Mouse (Mus musculus): ENCODE measurements around the gene Banp. TPM values are rescaled to one million over a fixed set of nuclear protein-coding genes. Genes with fewer than 3 reads are reported as not detected.

The Banp gene
- polyA plus RNA-seq, 1 experiment from 2014 or later: 50.7 TPM

DNA sequence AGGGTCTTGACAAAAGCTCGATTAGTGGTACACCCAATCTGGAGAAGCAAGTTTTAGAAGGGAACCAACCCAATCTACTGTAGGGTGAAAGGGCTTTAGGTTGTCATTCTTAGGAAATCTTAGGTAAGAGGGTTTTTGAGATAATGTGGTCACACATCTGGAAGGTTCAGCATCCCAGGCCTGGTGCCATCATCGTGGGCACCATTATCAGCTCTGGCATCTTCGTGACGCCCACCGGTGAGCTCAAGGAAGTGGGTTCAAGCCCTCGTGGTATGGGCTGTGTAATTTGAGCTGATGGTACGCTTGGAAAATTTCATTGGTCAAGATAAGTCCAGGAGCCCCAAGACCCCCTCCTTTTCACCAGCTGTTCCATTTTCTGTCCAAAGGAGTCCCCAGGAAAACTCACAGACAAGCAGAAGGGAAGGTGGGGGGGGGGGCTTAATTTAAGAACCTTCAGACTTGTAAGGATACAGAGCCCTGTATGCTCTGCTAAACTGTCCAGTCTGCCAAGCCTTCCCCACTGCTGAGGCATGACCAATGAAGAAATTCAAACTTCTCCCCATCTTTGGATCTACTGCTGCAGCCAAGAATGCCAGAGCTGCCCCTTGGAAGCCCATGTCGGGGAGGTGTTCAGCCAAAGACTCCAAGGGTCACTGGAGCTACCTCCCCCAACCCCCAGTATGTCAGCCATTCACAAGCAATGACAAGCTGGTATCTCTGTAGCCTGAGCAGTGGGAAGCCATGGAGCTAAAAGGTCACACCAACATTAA lies 41.0 kb upstream of the Banp start:
- H3K36me3 ChIP-seq (ENCODE audit: insufficient read depth, low read length): no peaks in the 10 kb centered on the region
- no peak overlapping the region for H3K9ac ChIP-seq (replicated peaks; ENCODE audit: low read length)
- H3K9me3 ChIP-seq (ENCODE audit: low read length): no peaks in the 10 kb centered on the region
- peaks cover 36% of the 10 kb centered on the region for H3K4me1 ChIP-seq (ENCODE audit: insufficient read depth, low read length)
- 42% methylated on average over 8 of the region's 8 CpGs for WGBS
- H3K27ac ChIP-seq (ENCODE audit: low read length): no peak overlapping the region
- peak overlapping the region; percentile 97 for H3K4me2 ChIP-seq (replicated peaks; ENCODE audit: low read depth, low read length)
- ATAC-seq (ENCODE audit: low FRiP score, low TSS enrichment): no peak
- H3K27me3 ChIP-seq (ENCODE audit: insufficient read depth, low read length): no peaks in the 10 kb centered on the region
- no peak overlapping the region; the same call in 1 of the 2 replicates for H3K4me3 ChIP-seq (ENCODE audit: low read length)

DNA sequence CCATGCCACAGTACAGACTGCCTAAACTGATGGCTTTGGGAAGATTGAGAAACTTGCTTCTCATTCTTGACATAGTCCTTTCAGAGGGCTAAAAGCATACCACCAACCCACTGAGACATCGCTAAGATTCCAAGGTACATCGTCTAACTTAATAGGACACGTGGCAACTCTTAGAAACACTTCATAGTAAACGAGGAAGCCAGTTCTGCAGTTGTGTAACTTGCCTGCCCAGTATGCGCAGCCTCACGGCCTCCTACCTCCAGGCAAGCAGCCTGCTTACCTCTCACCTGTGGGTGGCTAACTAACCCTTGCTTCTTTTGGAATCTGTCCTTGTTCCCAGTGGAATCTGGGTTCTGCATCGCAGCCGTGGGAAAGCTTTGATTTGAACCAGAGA lies 40.4 kb upstream of the Banp start:
- Histone ChIP-seq H3K27me3 (ENCODE audit: insufficient read depth, low read length) (no peaks in the 10 kb centered on the region), H3K4me2 (replicated peaks; ENCODE audit: low read depth, low read length) (no peak overlapping the region), H3K27ac (ENCODE audit: low read length) (no peak overlapping the region), H3K9ac (replicated peaks; ENCODE audit: low read length) (no peak overlapping the region), H3K36me3 (ENCODE audit: insufficient read depth, low read length) (no peaks in the 10 kb centered on the region), H3K4me3 (ENCODE audit: low read length) (no peak overlapping the region), H3K4me1 (ENCODE audit: insufficient read depth, low read length) (peaks cover 36% of the 10 kb centered on the region), H3K9me3 (ENCODE audit: low read length) (no peaks in the 10 kb centered on the region)
- WGBS: 66% methylated on average over 8 of the region's 8 CpGs
- no peak for ATAC-seq (ENCODE audit: low FRiP score, low TSS enrichment)

DNA sequence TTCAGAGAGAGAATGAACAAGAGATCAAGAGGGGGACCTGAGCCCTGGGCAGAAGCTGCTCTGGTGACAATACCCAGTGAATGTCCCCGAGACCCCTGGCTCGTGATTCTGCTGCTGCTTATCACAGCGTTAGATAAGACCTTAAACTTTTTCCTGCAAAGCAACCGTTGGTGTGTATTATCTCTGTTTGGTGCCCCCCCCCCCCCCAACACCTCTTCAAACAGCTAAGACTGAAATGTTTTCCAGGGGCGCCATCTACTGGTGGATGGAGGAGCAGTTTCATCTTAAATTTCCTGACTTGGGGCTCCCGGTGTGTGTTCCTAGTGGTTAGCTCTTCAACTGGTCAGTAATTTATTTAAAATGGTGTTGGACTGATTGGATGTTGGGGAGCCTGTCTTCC lies 39.9 kb upstream of the Banp start:
- Histone ChIP-seq H3K36me3 (ENCODE audit: insufficient read depth, low read length) (no peaks in the 10 kb centered on the region), H3K4me1 (ENCODE audit: insufficient read depth, low read length) (peaks cover 36% of the 10 kb centered on the region), H3K4me2 (replicated peaks; ENCODE audit: low read depth, low read length) (no peak overlapping the region), H3K27ac (ENCODE audit: low read length) (no peak overlapping the region), H3K27me3 (ENCODE audit: insufficient read depth, low read length) (no peaks in the 10 kb centered on the region), H3K9ac (replicated peaks; ENCODE audit: low read length) (no peak overlapping the region), H3K4me3 (ENCODE audit: low read length) (no peak overlapping the region), H3K9me3 (ENCODE audit: low read length) (no peaks in the 10 kb centered on the region)
- 7% methylated on average over 6 of the region's 6 CpGs for WGBS
- ATAC-seq (ENCODE audit: low FRiP score, low TSS enrichment): no peak

DNA sequence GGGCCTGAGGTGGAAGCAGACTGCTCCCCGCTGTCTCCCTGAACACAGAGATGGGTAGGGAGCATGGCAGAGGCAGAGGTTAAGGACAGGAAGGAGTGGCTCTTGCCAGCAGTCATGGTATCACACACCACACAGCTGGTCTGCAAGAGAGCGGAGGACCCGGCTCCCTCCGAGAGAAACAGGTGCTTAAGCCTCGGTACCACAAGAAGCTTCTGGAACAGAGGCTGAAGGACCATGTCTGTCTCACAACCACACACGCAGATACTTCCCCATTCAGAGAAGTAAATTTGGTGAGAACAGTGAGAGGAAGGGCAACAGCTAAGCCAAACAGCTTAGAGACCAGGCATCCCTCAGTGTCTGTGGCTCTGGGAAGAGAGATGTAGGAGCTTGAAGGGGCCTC lies 38.1 kb upstream of the Banp start:
- ATAC-seq (ENCODE audit: low FRiP score, low TSS enrichment): no peak
- H3K4me2 ChIP-seq (replicated peaks; ENCODE audit: low read depth, low read length): no peak overlapping the region
- no peaks in the 10 kb centered on the region for H3K27me3 ChIP-seq (ENCODE audit: insufficient read depth, low read length)
- no peaks in the 10 kb centered on the region for H3K9me3 ChIP-seq (ENCODE audit: low read length)
- no peaks in the 10 kb centered on the region for H3K36me3 ChIP-seq (ENCODE audit: insufficient read depth, low read length)
- H3K27ac ChIP-seq (ENCODE audit: low read length): no peak overlapping the region
- no peak overlapping the region for H3K4me3 ChIP-seq (ENCODE audit: low read length)
- H3K9ac ChIP-seq (replicated peaks; ENCODE audit: low read length): no peak overlapping the region
- 89% methylated on average over 6 of the region's 6 CpGs for WGBS
- H3K4me1 ChIP-seq (ENCODE audit: insufficient read depth, low read length): peaks cover 20% of the 10 kb centered on the region

DNA sequence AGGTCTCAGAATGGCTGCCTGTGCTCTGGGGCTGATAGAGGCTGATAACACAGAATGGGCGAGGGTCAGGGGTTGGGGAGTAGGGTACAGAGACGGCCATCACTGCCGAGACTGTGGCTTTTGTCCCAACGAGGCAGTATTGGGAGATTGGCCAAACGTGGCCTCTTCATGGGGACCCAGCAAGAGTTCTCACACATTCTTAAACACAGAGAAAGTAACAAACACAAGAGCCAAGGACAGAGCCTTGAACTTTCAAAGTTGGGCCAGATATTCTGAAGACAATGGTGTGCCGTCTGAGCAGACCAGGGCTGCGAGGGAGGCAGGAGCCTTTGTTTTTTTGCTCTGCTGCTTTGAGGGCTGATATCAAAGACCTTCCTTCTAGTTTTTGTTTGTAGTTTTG lies 37.6 kb upstream of the Banp start:
- 75% methylated on average over 7 of the region's 7 CpGs for WGBS
- Histone ChIP-seq H3K27me3 (ENCODE audit: insufficient read depth, low read length) (no peaks in the 10 kb centered on the region), H3K9me3 (ENCODE audit: low read length) (no peaks in the 10 kb centered on the region), H3K9ac (replicated peaks; ENCODE audit: low read length) (no peak overlapping the region), H3K27ac (ENCODE audit: low read length) (no peak overlapping the region), H3K4me3 (ENCODE audit: low read length) (no peak overlapping the region), H3K36me3 (ENCODE audit: insufficient read depth, low read length) (no peaks in the 10 kb centered on the region), H3K4me1 (ENCODE audit: insufficient read depth, low read length) (peaks cover 16% of the 10 kb centered on the region), H3K4me2 (replicated peaks; ENCODE audit: low read depth, low read length) (no peak overlapping the region)
- ATAC-seq (ENCODE audit: low FRiP score, low TSS enrichment): no peak

DNA sequence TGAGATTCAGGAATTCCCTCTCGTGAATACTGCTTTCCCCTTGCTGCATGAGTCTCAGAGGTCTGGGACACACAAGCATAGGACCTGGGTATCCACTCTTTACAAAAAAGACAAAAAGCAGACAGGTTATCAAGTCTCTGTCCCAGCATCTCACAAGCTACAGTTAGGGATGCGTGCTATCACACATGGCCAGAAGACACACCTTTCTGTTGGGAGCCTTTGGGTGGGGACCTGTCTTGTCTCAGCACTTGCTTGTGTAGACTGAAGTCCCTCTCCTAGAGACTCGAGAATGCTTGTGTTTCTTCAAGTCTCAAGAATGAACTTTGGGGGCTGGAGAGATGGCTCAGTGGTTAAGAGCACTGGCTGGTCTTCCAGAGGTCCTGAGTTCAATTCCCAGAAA lies 36.7 kb upstream of the Banp start:
- Histone ChIP-seq H3K9me3 (ENCODE audit: low read length) (no peaks in the 10 kb centered on the region), H3K27ac (ENCODE audit: low read length) (no peak overlapping the region), H3K4me2 (replicated peaks; ENCODE audit: low read depth, low read length) (no peak overlapping the region), H3K27me3 (ENCODE audit: insufficient read depth, low read length) (no peaks in the 10 kb centered on the region), H3K36me3 (ENCODE audit: insufficient read depth, low read length) (no peaks in the 10 kb centered on the region), H3K4me1 (ENCODE audit: insufficient read depth, low read length) (peaks cover 15% of the 10 kb centered on the region), H3K9ac (replicated peaks; ENCODE audit: low read length) (no peak overlapping the region), H3K4me3 (ENCODE audit: low read length) (no peak overlapping the region)
- WGBS: 72% methylated on average over 3 of the region's 3 CpGs
- no peak for ATAC-seq (ENCODE audit: low FRiP score, low TSS enrichment)

DNA sequence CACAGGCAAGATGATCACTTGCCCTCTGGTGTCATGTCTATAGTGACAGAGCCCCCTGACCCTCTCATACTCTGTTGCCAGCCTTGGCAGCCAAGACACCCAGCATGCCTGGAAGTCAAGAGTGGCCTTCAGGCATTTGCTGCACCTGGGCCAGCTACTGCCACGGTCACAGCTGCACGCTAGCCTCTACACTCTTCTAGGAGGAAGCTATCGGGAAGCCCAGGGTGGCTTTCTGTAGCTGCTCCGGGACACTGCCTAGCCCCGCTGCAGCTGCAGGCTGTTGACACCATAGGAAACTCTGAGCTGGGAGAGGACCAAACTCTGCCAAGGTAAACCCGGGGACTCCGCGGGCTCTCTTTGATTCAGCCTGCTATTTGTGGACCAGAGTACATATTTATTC lies 36.2 kb upstream of the Banp start:
- Histone ChIP-seq H3K36me3 (ENCODE audit: insufficient read depth, low read length) (no peaks in the 10 kb centered on the region), H3K9ac (replicated peaks; ENCODE audit: low read length) (no peak overlapping the region), H3K27me3 (ENCODE audit: insufficient read depth, low read length) (no peaks in the 10 kb centered on the region), H3K27ac (ENCODE audit: low read length) (no peak overlapping the region), H3K9me3 (ENCODE audit: low read length) (no peaks in the 10 kb centered on the region), H3K4me1 (ENCODE audit: insufficient read depth, low read length) (peaks cover 9% of the 10 kb centered on the region), H3K4me2 (replicated peaks; ENCODE audit: low read depth, low read length) (no peak overlapping the region), H3K4me3 (ENCODE audit: low read length) (no peak overlapping the region)
- no peak for ATAC-seq (ENCODE audit: low FRiP score, low TSS enrichment)
- WGBS: 78% methylated on average over 8 of the region's 8 CpGs

DNA sequence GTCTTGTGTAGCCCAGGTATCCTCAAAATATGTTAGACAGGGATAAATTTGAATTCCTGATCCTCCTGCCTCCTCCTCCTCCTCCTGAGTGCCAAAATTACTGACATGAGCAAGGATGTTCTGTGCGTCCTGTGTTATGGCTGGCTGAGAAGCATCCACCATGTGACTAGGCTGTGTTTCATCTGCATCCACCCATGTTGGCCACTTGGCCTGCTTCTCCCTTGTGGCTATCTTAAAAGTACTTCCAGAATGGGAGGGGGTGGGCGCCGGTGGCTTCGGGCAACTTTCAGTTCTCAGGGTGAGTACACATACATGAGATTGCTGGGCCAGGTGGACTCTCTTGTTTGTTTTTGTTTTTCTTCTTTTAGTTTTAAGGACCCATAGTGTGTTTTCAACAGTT lies 30.4 kb upstream of the Banp start:
- Histone ChIP-seq H3K9ac (replicated peaks; ENCODE audit: low read length) (no peak overlapping the region), H3K9me3 (ENCODE audit: low read length) (no peaks in the 10 kb centered on the region), H3K4me2 (replicated peaks; ENCODE audit: low read depth, low read length) (no peak overlapping the region), H3K36me3 (ENCODE audit: insufficient read depth, low read length) (no peaks in the 10 kb centered on the region), H3K4me3 (ENCODE audit: low read length) (no peak overlapping the region), H3K27me3 (ENCODE audit: insufficient read depth, low read length) (no peaks in the 10 kb centered on the region), H3K27ac (ENCODE audit: low read length) (no peak overlapping the region), H3K4me1 (ENCODE audit: insufficient read depth, low read length) (peaks cover 26% of the 10 kb centered on the region)
- 35% methylated on average over 4 of the region's 4 CpGs for WGBS
- ATAC-seq (ENCODE audit: low FRiP score, low TSS enrichment): no peak

DNA sequence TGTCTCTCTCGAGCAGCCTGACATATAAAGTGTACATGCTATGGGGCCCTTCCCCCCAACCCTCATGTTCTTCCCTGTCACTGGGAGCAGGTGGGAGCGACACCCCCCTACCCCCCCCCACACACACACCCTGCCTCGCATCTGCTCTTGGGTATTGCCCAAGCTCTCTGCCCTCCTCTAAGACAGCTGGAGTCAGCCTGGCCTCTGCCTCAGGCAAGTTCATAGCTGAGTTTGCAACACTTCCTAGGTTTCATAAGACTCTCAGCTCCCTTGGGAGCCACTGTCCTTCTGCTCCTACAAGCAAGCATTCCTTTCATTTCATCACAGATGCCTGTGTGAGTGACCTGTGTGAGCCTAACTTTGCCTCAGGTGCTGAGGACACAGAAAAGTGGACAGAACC lies 29.8 kb upstream of the Banp start:
- 0 out of 2 replicates have a peak overlapping the region, but pooled peaks have one; percentile 11 for H3K9ac ChIP-seq (replicated peaks; ENCODE audit: low read length)
- no peak overlapping the region for H3K4me2 ChIP-seq (replicated peaks; ENCODE audit: low read depth, low read length)
- no peaks in the 10 kb centered on the region for H3K27me3 ChIP-seq (ENCODE audit: insufficient read depth, low read length)
- no peak overlapping the region for H3K27ac ChIP-seq (ENCODE audit: low read length)
- no peak for ATAC-seq (ENCODE audit: low FRiP score, low TSS enrichment)
- H3K36me3 ChIP-seq (ENCODE audit: insufficient read depth, low read length): no peaks in the 10 kb centered on the region
- no peak overlapping the region for H3K4me3 ChIP-seq (ENCODE audit: low read length)
- peaks cover 26% of the 10 kb centered on the region for H3K4me1 ChIP-seq (ENCODE audit: insufficient read depth, low read length)
- no peaks in the 10 kb centered on the region for H3K9me3 ChIP-seq (ENCODE audit: low read length)
- WGBS: 14% methylated on average over 3 of the region's 3 CpGs

DNA sequence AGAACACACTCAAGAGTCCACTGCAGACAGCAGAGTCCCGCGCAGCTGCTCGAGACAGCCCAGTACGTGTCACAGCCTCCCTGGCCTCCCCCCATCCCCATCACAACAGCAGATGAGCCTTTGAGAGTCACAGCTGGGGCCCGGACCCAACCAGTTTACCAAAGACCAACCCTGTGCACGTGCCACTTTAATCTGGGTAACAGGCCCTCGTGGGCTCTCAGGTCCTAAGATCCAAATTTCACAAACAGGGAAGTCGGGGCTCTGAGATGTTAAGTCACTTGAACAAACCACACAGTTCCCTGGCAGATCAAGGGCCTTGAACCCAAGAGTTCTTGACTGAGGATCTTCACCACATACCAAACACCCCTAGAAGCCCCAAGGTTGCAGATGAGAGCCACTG lies 28.0 kb upstream of the Banp start:
- H3K9me3 ChIP-seq (ENCODE audit: low read length): no peaks in the 10 kb centered on the region
- H3K4me3 ChIP-seq (ENCODE audit: low read length): no peak overlapping the region
- H3K36me3 ChIP-seq (ENCODE audit: insufficient read depth, low read length): no peaks in the 10 kb centered on the region
- no peak overlapping the region for H3K9ac ChIP-seq (replicated peaks; ENCODE audit: low read length)
- ATAC-seq (ENCODE audit: low FRiP score, low TSS enrichment): no peak
- H3K27me3 ChIP-seq (ENCODE audit: insufficient read depth, low read length): no peaks in the 10 kb centered on the region
- H3K4me2 ChIP-seq (replicated peaks; ENCODE audit: low read depth, low read length): no peak overlapping the region
- H3K27ac ChIP-seq (ENCODE audit: low read length): peak overlapping the region; percentile 13; the same call in 1 of the 2 replicates
- H3K4me1 ChIP-seq (ENCODE audit: insufficient read depth, low read length): peaks cover 26% of the 10 kb centered on the region
- 61% methylated on average over 8 of the region's 8 CpGs for WGBS
